Mouse (Mus musculus) G1E (cell line): ENCODE measurements at regions not wholly inside any gene's neighbourhood (a gene's known extent, or its start where the extent isn't known, plus 50 kb on each side); places are given as distances from the start of the nearest gene placed in this dataset.

Source experiments
- CTCF ChIP-seq: IDR thresholded peaks from 2 replicates; pipeline ENCODE4 v1.5.1; 2012; ENCODE audit warnings: low read depth, low read length, inconsistent platforms, mixed read lengths
- GATA1 ChIP-seq: IDR thresholded peaks from 2 replicates; pipeline ENCODE4 v1.6.1; 2012; ENCODE audit warnings: borderline replicate concordance, low read length, inconsistent platforms, mixed read lengths
- POLR2AphosphoS5 ChIP-seq: IDR thresholded peaks from 2 replicates; pipeline ENCODE4 v1.6.1; 2012; ENCODE audit warnings: low read depth, low read length, inconsistent platforms; ENCODE audit not compliant: insufficient replicate concordance
- TAL1 ChIP-seq: conservative IDR thresholded peaks from 2 replicates; pipeline ENCODE4 v1.6.1; 2012; ENCODE audit warnings: low read depth, low read length, inconsistent platforms, mixed read lengths

DNA sequence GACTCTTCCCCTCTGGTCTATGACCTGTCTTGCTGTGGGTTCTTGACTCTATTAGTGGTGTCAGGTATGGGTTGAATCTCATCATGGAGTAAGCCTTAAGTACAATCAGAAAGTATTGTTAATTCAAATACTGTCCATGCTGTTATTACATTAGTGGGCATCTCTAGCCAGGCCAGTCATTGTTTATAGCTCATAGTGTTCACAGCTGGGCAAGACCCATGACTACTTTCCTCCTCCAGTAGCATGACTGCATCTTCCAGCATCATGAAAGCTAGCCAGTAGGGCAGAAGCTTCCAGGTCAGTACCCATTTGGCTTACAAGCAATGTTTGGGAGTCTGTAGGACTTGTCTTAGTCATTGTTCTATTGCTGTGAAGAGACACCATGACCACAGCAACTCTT lies 81.4 kb downstream of the Fam168b start:
- TF ChIP-seq CTCF (no peak), GATA1 (no peak), POLR2AphosphoS5 (no peak), TAL1 (no peak)
